Mouse (Mus musculus): ENCODE results near the gene Rpl39.

The Rpl39 gene

GRCm38 (mm10) chrX:37067299-37067698 is 17.9 kb downstream of the Rpl39 start:
- DNase-seq (ENCODE audit: low read depth, low spot score), result no peak

GRCm38 (mm10) chrX:37063902-37064301 is 21.3 kb downstream of the Rpl39 start:
- no peak for DNase-seq (ENCODE audit: low read depth, low spot score)

GRCm38 (mm10) chrX:37048890-37049823 is 36.0 kb downstream of the Rpl39 start:
- no peak for DNase-seq (ENCODE audit: low read depth, low spot score)

- no peak for DNase-seq (ENCODE audit: low read depth, low spot score)
These were observed 36.9 kb downstream of the Rpl39 start, which contains the start of gene Sowahd for GRCm38 (mm10) chrX:37048066-37048889. Gene Sowahd (plus strand): TSS chrX:37048845.

- DNase-seq (ENCODE audit: low read depth, low spot score), result no peak
These were observed 42.5 kb downstream of the Rpl39 start for GRCm38 (mm10) chrX:37042726-37043125.
